Mouse (Mus musculus) embryonic facial prominence, embryonic 11.5 days (tissue): ENCODE results near the gene Fyn. TPM values are rescaled to one million over a fixed set of nuclear protein-coding genes. Genes with fewer than 3 reads are reported as not detected.
A peak's percentile ranks its signal among the peaks of the same experiment; 100 is the strongest.

Source experiments
- ATAC-seq: fragments of 200-750 bp; cut with Nextera tagmentation; replicated peaks from 2 replicates; pipeline ENCODE4 v1.8.0; 2017; ENCODE audit warnings: low read depth; ENCODE audit not compliant: insufficient number of reproducible peaks, low FRiP score, low TSS enrichment
- DNase-seq: peaks from one replicate; pipeline ENCODE4 v3.0.0-alpha.2; 2015; ENCODE audit warnings: low spot score
- H3K27ac ChIP-seq: fragments of 300-500 bp; sonication (generic); replicated peaks from 2 replicates; pipeline ENCODE4 v1.5.1; 2014; ENCODE audit warnings: mild to moderate bottlenecking, low read depth, low read length, control low read depth
- H3K27me3 ChIP-seq: fragments of 300-500 bp; sonication (generic); 2 replicates; pipeline ENCODE4 v1.6.1; 2014; ENCODE audit warnings: mild to moderate bottlenecking, low read length, moderate library complexity, mixed read lengths; ENCODE audit not compliant: control insufficient read depth, insufficient read depth
- H3K36me3 ChIP-seq: fragments of 300-500 bp; sonication (generic); replicated peaks from 2 replicates; pipeline ENCODE4 v1.6.1; 2014; ENCODE audit warnings: low read depth, mild to moderate bottlenecking, low read length, moderate library complexity, mixed read lengths; ENCODE audit not compliant: control insufficient read depth, insufficient read depth
- H3K4me1 ChIP-seq: fragments of 300-500 bp; sonication (generic); 2 replicates; pipeline ENCODE4 v1.6.1; 2014; ENCODE audit warnings: low read length, mixed read lengths; ENCODE audit not compliant: control insufficient read depth, insufficient read depth
- H3K4me2 ChIP-seq: fragments of 300-500 bp; sonication (generic); 2 replicates; pipeline ENCODE4 v1.6.1; 2014; ENCODE audit warnings: low read depth, mild to moderate bottlenecking, control low read depth, low read length, moderate library complexity
- H3K4me3 ChIP-seq: fragments of 300-500 bp; sonication (generic); 2 replicates; pipeline ENCODE4 v1.5.1; 2014; ENCODE audit warnings: low read depth, low read length, control low read depth
- H3K9ac ChIP-seq: fragments of 300-500 bp; sonication (generic); replicated peaks from 2 replicates; pipeline ENCODE4 v1.6.1; 2014; ENCODE audit warnings: mild to moderate bottlenecking, control low read depth, low read length
- H3K9me3 ChIP-seq: fragments of 300-500 bp; sonication (generic); replicated peaks from 2 replicates; pipeline ENCODE4 v1.6.1; 2016; ENCODE audit warnings: mild to moderate bottlenecking, low read length, inconsistent platforms, mixed read lengths; ENCODE audit not compliant: control insufficient read depth
- WGBS: fragments of 180-500 bp; shearing (Covaris S2); extraction: QIAGEN DNeasy Blood & Tissue Kit; methylation state at CpG from one replicate; pipeline ENCODE4 v1.1.7; 2014; 5-methylcytosine and 5-hydroxymethylcytosine counted together
- polyA plus RNA-seq: library from polyadenylated mRNA; unstranded; fragments of >200 nt; fragmentation: Nextera tagmentation; extraction: Ambion mirVana; gene quantifications from 2 replicates; pipeline ENCODE4 v1.2.1, GENCODE M21; 2014

The Fyn gene
- polyA plus RNA-seq, 1 experiment from 2014 or later: 38.9 TPM

- no peak overlapping the region for H3K4me2 ChIP-seq
- H3K9me3 ChIP-seq: no peaks in the 10 kb centered on the region
- H3K36me3 ChIP-seq: no peaks in the 10 kb centered on the region
- H3K9ac ChIP-seq: no peak overlapping the region
- WGBS: 94% methylated on average over 2 of the region's 2 CpGs
- no peaks in the 10 kb centered on the region for H3K27me3 ChIP-seq
- ATAC-seq: no peak
- no peak overlapping the region for H3K4me3 ChIP-seq
- DNase-seq: no peak
- H3K4me1 ChIP-seq: no peaks in the 10 kb centered on the region
- H3K27ac ChIP-seq: no peak overlapping the region
Measured at GRCm38 (mm10) chr10:39407553-39407952, 38.9 kb downstream of the Fyn start.

GRCm38 (mm10) chr10:39409602-39410001 is 40.9 kb downstream of the Fyn start:
- Histone ChIP-seq H3K4me3 (no peak overlapping the region), H3K4me2 (no peak overlapping the region), H3K27me3 (no peaks in the 10 kb centered on the region), H3K9me3 (no peaks in the 10 kb centered on the region), H3K4me1 (no peaks in the 10 kb centered on the region), H3K9ac (no peak overlapping the region), H3K36me3 (no peaks in the 10 kb centered on the region), H3K27ac (no peak overlapping the region)
- DNase-seq (no peak), ATAC-seq (no peak)
- WGBS: 88% methylated on average over 7 of the region's 7 CpGs

GRCm38 (mm10) chr10:39410151-39410649 is 41.5 kb downstream of the Fyn start:
- Histone ChIP-seq H3K4me1 (no peaks in the 10 kb centered on the region), H3K4me3 (no peak overlapping the region), H3K27ac (no peak overlapping the region), H3K36me3 (no peaks in the 10 kb centered on the region), H3K9ac (no peak overlapping the region), H3K9me3 (no peaks in the 10 kb centered on the region), H3K27me3 (no peaks in the 10 kb centered on the region), H3K4me2 (no peak overlapping the region)
- no peak for ATAC-seq
- WGBS: 83% methylated on average over 6 of the region's 6 CpGs
- DNase-seq: no peak

GRCm38 (mm10) chr10:39411857-39412559 is 43.4 kb downstream of the Fyn start:
- Histone ChIP-seq H3K9me3 (no peaks in the 10 kb centered on the region), H3K27ac (no peak overlapping the region), H3K9ac (no peak overlapping the region), H3K36me3 (no peaks in the 10 kb centered on the region), H3K4me3 (no peak overlapping the region), H3K4me2 (no peak overlapping the region), H3K27me3 (no peaks in the 10 kb centered on the region), H3K4me1 (no peaks in the 10 kb centered on the region)
- DNase-seq (no peak), ATAC-seq (no peak)
- WGBS: 87% methylated on average over 8 of the region's 8 CpGs

GRCm38 (mm10) chr10:39412826-39413620 is 44.4 kb downstream of the Fyn start:
- ATAC-seq (no peak), DNase-seq (no peak)
- Histone ChIP-seq H3K4me3 (no peak overlapping the region), H3K27ac (no peak overlapping the region), H3K4me1 (no peaks in the 10 kb centered on the region), H3K36me3 (no peaks in the 10 kb centered on the region), H3K9me3 (no peaks in the 10 kb centered on the region), H3K27me3 (no peaks in the 10 kb centered on the region), H3K4me2 (no peak overlapping the region), H3K9ac (no peak overlapping the region)
- 71% methylated on average over 18 of the region's 18 CpGs for WGBS

GRCm38 (mm10) chr10:39414068-39414467 is 45.4 kb downstream of the Fyn start:
- ATAC-seq (no peak), DNase-seq (no peak)
- no peak overlapping the region for H3K9ac ChIP-seq
- H3K4me2 ChIP-seq: no peak overlapping the region
- no peaks in the 10 kb centered on the region for H3K4me1 ChIP-seq
- 100% methylated on average over 1 of the region's 1 CpGs for WGBS
- H3K4me3 ChIP-seq: no peak overlapping the region
- no peak overlapping the region for H3K27ac ChIP-seq
- no peaks in the 10 kb centered on the region for H3K36me3 ChIP-seq
- H3K27me3 ChIP-seq: no peaks in the 10 kb centered on the region
- H3K9me3 ChIP-seq: no peaks in the 10 kb centered on the region

GRCm38 (mm10) chr10:39415586-39415985 is 46.9 kb downstream of the Fyn start:
- Histone ChIP-seq H3K27me3 (no peaks in the 10 kb centered on the region), H3K27ac (no peak overlapping the region), H3K36me3 (no peaks in the 10 kb centered on the region), H3K9ac (no peak overlapping the region), H3K4me3 (no peak overlapping the region), H3K9me3 (no peaks in the 10 kb centered on the region), H3K4me1 (no peaks in the 10 kb centered on the region), H3K4me2 (no peak overlapping the region)
- ATAC-seq: no peak
- no peak for DNase-seq
- 85% methylated on average over 2 of the region's 2 CpGs for WGBS

- H3K27me3 ChIP-seq: no peaks in the 10 kb centered on the region
- H3K4me2 ChIP-seq: no peak overlapping the region
- no peaks in the 10 kb centered on the region for H3K36me3 ChIP-seq
- no peak overlapping the region for H3K9ac ChIP-seq
- no peak overlapping the region for H3K4me3 ChIP-seq
- peaks cover 3% of the 10 kb centered on the region; the same call in 1 of the 2 replicates for H3K4me1 ChIP-seq
- 58% methylated on average over 5 of the region's 5 CpGs for WGBS
- no peak for ATAC-seq
- peak; percentile 18 for DNase-seq
- H3K27ac ChIP-seq: no peak overlapping the region
- no peaks in the 10 kb centered on the region for H3K9me3 ChIP-seq
Measured at GRCm38 (mm10) chr10:39417611-39418010, 49.0 kb downstream of the Fyn start.
